Mouse (Mus musculus): Measurements from ENCODE around the gene Ccdc191. TPM values are rescaled to one million over a fixed set of nuclear protein-coding genes. Genes with fewer than 3 reads are reported as not detected.

Gene Ccdc191
- polyA plus RNA-seq, 1 experiment from 2014 or later = 6.6 TPM

Small RNA genes within 50 kb of the gene (microRNA-seq; reads per million reads assigned to microRNA genes)
- gene Mir3470b = not detected

Other genes with a start within 250 kb of the Ccdc191 start
- gene Tigit, start 225.7 kb upstream of the Ccdc191 start, polyA plus RNA-seq (2014; fragmentation: Nextera tagmentation; extraction: Ambion mirVana) = not detected in 2 replicates
- gene Drd3, start 135.8 kb upstream of the Ccdc191 start, polyA plus RNA-seq (2014; fragmentation: Nextera tagmentation; extraction: Ambion mirVana) = 0.12 and 0.13 TPM in 2 replicates
- 27.7 and 32.7 TPM in 2 replicates for gene Qtrt2, start 37.0 kb downstream of the Ccdc191 start, polyA plus RNA-seq (2014; fragmentation: Nextera tagmentation; extraction: Ambion mirVana)
- 1.3 and 2.4 TPM in 2 replicates for gene Zdhhc23, start 90.0 kb downstream of the Ccdc191 start, polyA plus RNA-seq (2014; fragmentation: Nextera tagmentation; extraction: Ambion mirVana)
- 2.1 and 2.3 TPM in 2 replicates for gene Gramd1c, start 173.5 kb downstream of the Ccdc191 start, polyA plus RNA-seq (2014; fragmentation: Nextera tagmentation; extraction: Ambion mirVana)
- gene Atp6v1a, start 249.9 kb downstream of the Ccdc191 start, polyA plus RNA-seq (2014; fragmentation: Nextera tagmentation; extraction: Ambion mirVana) = 125 and 127 TPM in 2 replicates

Measured in forebrain, embryonic 14.5 days (tissue).